Mouse (Mus musculus) spleen, postnatal 10 days (tissue): ENCODE results near the gene Trim56.

Experiments
- DNase-seq, 2 experiments: peaks; one replicate each; pipeline ENCODE4 v3.0.0; 2021 to 2022; ENCODE audit warnings: low spot score in 2 of 2

Trim56 gene

GRCm38 (mm10) chr5:137076191-137076930, 39.6 kb downstream of the Trim56 start:
- DNase-seq, result peak in 1 of 2 experiments; percentile 38

- no peak for DNase-seq
Observed at GRCm38 (mm10) chr5:137075726-137076125, 40.3 kb downstream of the Trim56 start.

- no peak for DNase-seq
Observed at GRCm38 (mm10) chr5:137074191-137074651, 41.8 kb downstream of the Trim56 start.

GRCm38 (mm10) chr5:137073141-137073540, 42.9 kb downstream of the Trim56 start:
- no peak for DNase-seq

- DNase-seq, result peak in 1 of 2 experiments; percentile 35
Observed at GRCm38 (mm10) chr5:137072079-137072960, 43.7 kb downstream of the Trim56 start, which contains the start of gene Serpine1. Serpine1 (minus strand) TSS chr5:137072268.

GRCm38 (mm10) chr5:137070881-137071605, 45.0 kb downstream of the Trim56 start:
- DNase-seq, result no peak

GRCm38 (mm10) chr5:137068711-137069110, 47.3 kb downstream of the Trim56 start:
- DNase-seq, result no peak

GRCm38 (mm10) chr5:137065923-137066322, 50.1 kb downstream of the Trim56 start:
- no peak for DNase-seq

- no peak for DNase-seq
Observed at GRCm38 (mm10) chr5:137065454-137065853, 50.6 kb downstream of the Trim56 start.

GRCm38 (mm10) chr5:137062601-137063000, 53.4 kb downstream of the Trim56 start:
- DNase-seq, result no peak

- DNase-seq, result peak; percentile 16 to 66
Observed at GRCm38 (mm10) chr5:137061809-137062481, 54.1 kb downstream of the Trim56 start.
